Mouse (Mus musculus): ENCODE results near the gene Gripap1. TPM values are rescaled to one million over a fixed set of nuclear protein-coding genes. Genes with fewer than 3 reads are reported as not detected.

The Gripap1 gene
- total RNA-seq, 2 experiments from 2014 or later = 41.0 to 50.8 TPM

- DNase-seq = no peak
These were observed 77.6 kb downstream of the Gripap1 start for GRCm38 (mm10) chrX:7867141-7867540.

- DNase-seq = no peak
These were observed 78.9 kb downstream of the Gripap1 start for GRCm38 (mm10) chrX:7868506-7868905.

- DNase-seq = no peak
These were observed 80.3 kb downstream of the Gripap1 start for GRCm38 (mm10) chrX:7869826-7870225.

Small RNA genes within 50 kb of the gene (microRNA-seq; reads per million reads assigned to microRNA genes)
- 68.4 reads per million, percentile 46 among the genes with 10 or more reads in this experiment for gene Mir1198

Other genes with a start within 250 kb of the Gripap1 start
- gene Foxp3, start 216.1 kb upstream of the Gripap1 start, total RNA-seq (2021) = not detected
- 1 to 10 TPM; 3.8 to 4.5 TPM for gene Ppp1r3f, start 215.5 kb upstream of the Gripap1 start, total RNA-seq (2021)
- gene Ccdc22, start 184.2 kb upstream of the Gripap1 start, total RNA-seq (2021) = 10 to 100 TPM; 19.0 to 28.3 TPM
- under 1 TPM in 1 of 2 experiments, not detected in 1; 0.13 TPM for gene Cacna1f, start 182.7 kb upstream of the Gripap1 start, total RNA-seq (2021)
- gene Syp, start 151.3 kb upstream of the Gripap1 start, total RNA-seq (2021) = 10 to 100 TPM; 32.8 to 48.6 TPM
- 10 to 100 TPM in 1 of 2 experiments, 1 to 10 TPM in 1; 7.7 to 11.9 TPM for gene Prickle3, start 132.5 kb upstream of the Gripap1 start, total RNA-seq (2021)
- 10 to 100 TPM; 73.8 to 80.2 TPM for gene Plp2, start 118.4 kb upstream of the Gripap1 start, total RNA-seq (2021)
- gene Magix, start 108.5 kb upstream of the Gripap1 start, total RNA-seq (2021) = under 1 TPM; 0.66 to 0.89 TPM
- 10 to 100 TPM; 49.7 to 66.9 TPM for gene Gpkow, start 92.6 kb upstream of the Gripap1 start, total RNA-seq (2021)
- gene Wdr45, start 75.4 kb upstream of the Gripap1 start, total RNA-seq (2021) = 10 to 100 TPM; 48.7 to 67.5 TPM
- gene Gm45208, start 67.5 kb upstream of the Gripap1 start, total RNA-seq (2021) = under 1 TPM in 1 of 2 experiments, not detected in 1; 0.43 TPM
- 10 to 100 TPM; 11.5 to 16.3 TPM for gene Praf2, start 61.3 kb upstream of the Gripap1 start, total RNA-seq (2021)
- 1 to 10 TPM; 2.2 to 4.0 TPM for gene Ccdc120, start 38.9 kb upstream of the Gripap1 start, total RNA-seq (2021)
- 10 to 100 TPM; 44.5 to 48.7 TPM for gene Tfe3, start 27.2 kb upstream of the Gripap1 start, total RNA-seq (2021)
- gene Kcnd1, start 32.5 kb downstream of the Gripap1 start, total RNA-seq (2021) = under 1 TPM; 0.49 to 0.89 TPM
- 10 to 100 TPM; 59.0 to 63.3 TPM for gene Otud5, start 51.6 kb downstream of the Gripap1 start, total RNA-seq (2021)
- gene Pim2, start 88.5 kb downstream of the Gripap1 start, total RNA-seq (2021) = 1 to 10 TPM; 8.5 to 9.0 TPM
- gene Slc35a2, start 94.3 kb downstream of the Gripap1 start, total RNA-seq (2021) = 10 to 100 TPM; 38.6 to 43.9 TPM
- gene Pqbp1, start 109.5 kb downstream of the Gripap1 start, total RNA-seq (2021) = 100 to 1,000 TPM; 120 to 121 TPM
- gene Timm17b, start 109.6 kb downstream of the Gripap1 start, total RNA-seq (2021) = 100 to 1,000 TPM; 113 to 126 TPM
- gene Gm10491, start 118.1 kb downstream of the Gripap1 start, total RNA-seq (2021) = not detected
- not detected for gene Gm10490, start 119.8 kb downstream of the Gripap1 start, total RNA-seq (2021)
- 10 to 100 TPM; 28.0 to 39.7 TPM for gene Pcsk1n, start 130.1 kb downstream of the Gripap1 start, total RNA-seq (2021)
- gene Eras, start 138.8 kb downstream of the Gripap1 start, total RNA-seq (2021) = not detected
- gene Hdac6, start 158.1 kb downstream of the Gripap1 start, total RNA-seq (2021) = 10 to 100 TPM; 16.5 to 17.3 TPM
- gene Gata1, start 188.3 kb downstream of the Gripap1 start, total RNA-seq (2021) = under 1 TPM in 1 of 2 experiments, not detected in 1; 0.26 TPM
- not detected for gene Glod5, start 228.7 kb downstream of the Gripap1 start, total RNA-seq (2021)